Mouse (Mus musculus) inflammation-experienced regulatory T-cells, adult 6 months (primary cell): ENCODE data around the gene Mad2l1bp. TPM values are rescaled to one million over a fixed set of nuclear protein-coding genes. Genes with fewer than 3 reads are reported as not detected.
A peak's percentile ranks its signal among the peaks of the same experiment; 100 is the strongest.

Experiments
- ATAC-seq: one replicate; pipeline ENCODE4 v1.8.0; 2017
- polyA plus RNA-seq, 3 experiments: library from polyadenylated mRNA; unstranded; fragments of 100-300 nt; shearing (Covaris generic); gene quantifications; one replicate each; pipeline ENCODE4 v1.2.1; 2017

Mad2l1bp gene
- polyA plus RNA-seq, 3 experiments from 2014 or later: 47.3 to 55.4 (median 53.1) TPM

- ATAC-seq: no peak
Observed at GRCm38 (mm10) chr17:46154336-46154735, 983 bp upstream of the Mad2l1bp start.

GRCm38 (mm10) chr17:46143578-46144423 lies 9.6 kb downstream of the Mad2l1bp start, which contains the start of gene Rsph9:
Gene Rsph9 (minus strand): TSS chr17:46144216.
- ATAC-seq: peak; percentile 99

- ATAC-seq: no peak
Observed at GRCm38 (mm10) chr17:46139872-46140271, 13.5 kb downstream of the Mad2l1bp start.

DNA sequence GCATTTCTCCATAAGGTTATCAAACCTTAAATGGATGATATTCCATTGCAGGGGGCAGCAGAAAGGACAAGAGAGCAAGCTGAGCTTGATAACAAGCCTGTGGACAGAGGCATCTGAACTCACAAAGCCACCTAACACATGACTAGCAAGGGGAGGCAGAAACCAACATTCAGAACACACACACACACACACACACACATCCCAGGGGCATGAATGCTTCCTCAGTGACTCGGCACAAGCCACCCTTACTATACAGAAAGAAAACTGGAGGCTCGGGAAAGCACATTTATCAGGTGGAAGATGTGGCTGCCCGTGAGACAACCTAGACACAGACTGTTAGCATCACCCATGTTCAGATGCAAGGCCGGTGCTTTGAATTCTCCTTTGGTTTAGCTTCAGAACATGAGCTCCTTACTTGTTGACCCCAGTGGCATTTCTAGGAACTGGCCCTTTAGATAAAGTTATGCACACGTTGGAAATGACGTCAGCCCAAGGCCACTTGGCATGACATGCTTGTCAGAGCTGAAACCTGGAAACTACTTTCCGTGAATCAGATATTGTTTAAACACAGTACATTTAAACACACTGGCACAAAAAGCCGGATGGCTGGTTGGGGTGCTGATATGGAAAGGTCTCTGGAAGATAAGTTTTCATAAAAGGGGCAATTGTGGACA lies 14.7 kb downstream of the Mad2l1bp start:
- ATAC-seq: no peak

DNA sequence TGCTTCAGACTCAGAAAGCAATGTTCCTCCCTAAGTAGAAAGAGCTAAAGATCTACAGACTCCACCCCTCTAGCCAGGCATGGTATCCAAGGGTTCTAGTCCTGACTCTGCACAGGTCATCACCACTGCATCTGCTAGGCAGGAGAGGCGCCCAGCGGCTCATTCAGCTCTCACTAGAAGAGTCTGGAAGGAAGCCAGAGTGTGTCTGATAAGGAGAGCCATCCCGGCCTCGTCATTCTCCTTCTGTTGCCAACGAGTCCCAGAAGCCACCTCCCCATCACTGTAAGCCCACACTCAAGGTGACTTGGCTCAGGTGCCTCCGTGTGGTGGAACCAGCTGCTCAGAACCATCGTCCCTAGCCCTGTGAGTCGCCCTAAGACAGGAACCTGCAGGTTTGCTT lies 20.5 kb downstream of the Mad2l1bp start:
- ATAC-seq: no peak

DNA sequence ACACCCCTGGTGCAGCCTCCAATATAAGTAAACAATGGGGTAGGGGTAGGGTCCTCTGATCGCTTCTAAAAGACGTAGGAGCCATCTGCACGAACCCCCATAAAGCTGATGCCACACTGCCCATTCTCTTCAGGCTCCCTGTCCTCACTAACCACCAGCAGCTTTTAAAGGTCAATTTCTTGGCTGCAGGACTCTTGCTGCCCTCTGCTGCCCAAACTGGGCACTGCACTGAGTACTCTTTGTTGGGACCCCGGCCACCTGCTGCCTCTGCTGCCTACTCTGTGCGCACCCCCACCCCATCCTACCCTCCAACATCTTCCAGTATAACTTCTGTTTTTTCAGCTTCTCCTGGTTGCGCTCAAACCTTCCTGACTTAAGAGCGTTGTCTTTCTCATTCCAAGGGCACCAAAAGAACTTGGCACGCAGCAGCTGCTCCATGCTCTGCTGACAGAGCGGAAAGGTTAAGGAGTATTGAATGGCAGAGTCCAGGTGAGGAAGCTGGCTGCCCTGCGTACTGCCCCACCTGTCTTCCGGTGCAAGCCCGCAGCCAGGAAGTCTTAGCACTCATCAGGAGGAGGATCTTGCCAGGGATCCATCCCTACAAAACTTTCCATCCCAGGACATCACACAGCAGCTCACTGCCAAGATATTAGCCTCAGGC lies 21.2 kb downstream of the Mad2l1bp start:
- ATAC-seq: no peak

- no peak for ATAC-seq
Observed at GRCm38 (mm10) chr17:46129741-46130498, 23.4 kb downstream of the Mad2l1bp start.

- ATAC-seq: no peak
Observed at GRCm38 (mm10) chr17:46127814-46128493, 25.4 kb downstream of the Mad2l1bp start.

GRCm38 (mm10) chr17:46126608-46127007 lies 26.7 kb downstream of the Mad2l1bp start:
- ATAC-seq: no peak

GRCm38 (mm10) chr17:46123953-46124700 lies 29.2 kb downstream of the Mad2l1bp start:
- ATAC-seq: no peak

GRCm38 (mm10) chr17:46123285-46123684 lies 30.1 kb downstream of the Mad2l1bp start:
- ATAC-seq: no peak

GRCm38 (mm10) chr17:46122791-46123190 lies 30.6 kb downstream of the Mad2l1bp start:
- ATAC-seq: no peak

DNA sequence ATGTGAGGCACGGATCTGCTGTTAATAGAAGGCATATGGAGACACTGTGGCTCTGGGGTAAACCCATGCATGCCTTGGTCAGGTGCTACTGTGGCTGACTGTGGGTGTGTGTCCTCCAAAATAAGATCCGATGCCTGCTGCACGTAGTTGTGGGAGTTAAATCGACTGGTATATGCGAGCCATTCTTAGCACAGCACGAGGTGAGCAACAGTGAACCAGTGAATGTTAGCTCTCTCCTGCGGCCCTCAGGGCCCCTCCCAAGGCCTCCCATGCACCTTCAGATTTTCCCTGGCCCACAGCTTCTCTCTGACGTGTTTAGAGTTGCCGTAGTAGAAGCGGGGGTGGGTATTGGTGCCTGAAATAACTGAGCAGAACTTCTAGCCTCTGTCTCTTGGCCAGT lies 33.7 kb downstream of the Mad2l1bp start:
- no peak for ATAC-seq

DNA sequence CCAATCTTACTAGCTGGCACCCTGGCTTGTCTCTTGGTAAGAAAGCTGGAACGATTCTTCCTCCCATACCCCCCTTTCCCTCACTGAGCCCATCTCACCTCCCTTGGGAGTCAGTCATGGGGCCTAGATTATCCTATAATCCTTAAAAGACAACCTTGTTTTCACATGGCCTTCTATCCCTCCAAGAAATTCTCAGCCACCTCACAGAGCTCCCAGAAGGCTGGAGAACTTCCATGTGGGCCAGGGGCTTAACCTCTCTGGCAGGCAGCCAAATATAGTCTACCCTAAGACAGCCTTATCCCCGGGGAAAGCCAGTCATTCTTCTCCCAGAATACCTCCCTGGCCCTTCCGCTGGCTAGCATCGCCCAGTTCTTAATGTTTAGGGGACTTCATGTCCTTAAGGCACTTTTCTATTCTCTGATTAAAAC lies 34.9 kb downstream of the Mad2l1bp start:
- ATAC-seq: no peak

DNA sequence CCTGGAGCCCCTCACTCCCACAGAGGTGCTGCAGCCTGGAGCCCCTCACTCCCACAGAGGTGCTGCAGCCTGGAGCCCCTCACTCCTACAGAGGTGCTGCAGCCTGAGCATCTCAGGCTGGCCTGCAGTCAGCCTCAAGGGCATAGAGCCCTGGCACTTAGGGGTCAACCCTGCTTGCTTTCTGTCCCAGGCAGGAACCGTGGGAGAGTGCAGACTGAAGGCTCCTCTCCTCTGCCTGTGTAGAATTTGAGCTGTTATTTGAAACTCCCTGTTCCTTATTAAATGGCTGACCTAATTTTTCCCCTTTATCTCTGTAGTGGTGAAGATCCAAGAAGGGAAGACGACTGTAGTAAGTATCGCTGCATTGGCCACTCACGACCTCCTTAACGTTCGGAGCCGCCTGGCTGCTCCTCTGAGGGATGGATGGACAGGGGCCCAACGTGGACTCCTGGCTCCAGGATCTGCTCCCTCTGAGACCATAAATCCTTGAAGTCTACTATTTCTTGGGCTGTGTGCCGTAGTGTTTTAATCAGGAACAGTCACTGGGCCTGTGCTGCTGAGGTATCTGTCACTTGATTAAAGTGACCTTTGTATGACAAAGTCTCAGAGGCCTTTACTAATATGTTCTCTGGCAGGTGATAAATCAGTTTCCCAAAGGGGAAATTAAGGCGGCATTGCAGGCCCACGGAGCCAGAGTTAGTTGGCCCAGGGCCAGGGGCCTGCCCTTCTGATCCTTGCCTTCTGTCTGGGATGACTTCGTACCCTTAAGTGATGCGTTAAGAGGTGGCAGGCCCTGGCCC lies 35.5 kb downstream of the Mad2l1bp start:
- ATAC-seq: no peak

DNA sequence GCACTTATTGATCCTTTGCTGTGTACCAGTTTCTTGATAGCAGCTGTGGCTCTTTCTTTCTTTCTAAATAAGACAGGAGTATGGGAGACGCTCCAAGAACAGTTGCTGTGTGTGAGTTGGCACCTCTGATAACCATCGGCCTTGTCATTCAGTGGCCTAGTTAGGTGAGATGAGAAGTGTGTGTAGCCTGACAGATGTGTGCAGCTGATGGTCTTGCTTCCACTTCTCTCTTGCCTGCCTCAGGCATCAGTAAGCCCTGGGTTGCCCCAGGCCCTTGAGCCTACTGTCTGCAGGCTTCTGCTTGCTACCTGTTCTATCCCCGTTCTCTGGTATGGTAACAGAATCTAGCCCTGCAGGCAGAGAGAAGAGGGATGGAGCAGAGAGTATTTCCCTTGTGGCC lies 36.5 kb downstream of the Mad2l1bp start:
- no peak for ATAC-seq

GRCm38 (mm10) chr17:46116138-46116537 lies 37.2 kb downstream of the Mad2l1bp start:
- no peak for ATAC-seq

- ATAC-seq: no peak
Observed at GRCm38 (mm10) chr17:46115489-46115888, 37.9 kb downstream of the Mad2l1bp start.

DNA sequence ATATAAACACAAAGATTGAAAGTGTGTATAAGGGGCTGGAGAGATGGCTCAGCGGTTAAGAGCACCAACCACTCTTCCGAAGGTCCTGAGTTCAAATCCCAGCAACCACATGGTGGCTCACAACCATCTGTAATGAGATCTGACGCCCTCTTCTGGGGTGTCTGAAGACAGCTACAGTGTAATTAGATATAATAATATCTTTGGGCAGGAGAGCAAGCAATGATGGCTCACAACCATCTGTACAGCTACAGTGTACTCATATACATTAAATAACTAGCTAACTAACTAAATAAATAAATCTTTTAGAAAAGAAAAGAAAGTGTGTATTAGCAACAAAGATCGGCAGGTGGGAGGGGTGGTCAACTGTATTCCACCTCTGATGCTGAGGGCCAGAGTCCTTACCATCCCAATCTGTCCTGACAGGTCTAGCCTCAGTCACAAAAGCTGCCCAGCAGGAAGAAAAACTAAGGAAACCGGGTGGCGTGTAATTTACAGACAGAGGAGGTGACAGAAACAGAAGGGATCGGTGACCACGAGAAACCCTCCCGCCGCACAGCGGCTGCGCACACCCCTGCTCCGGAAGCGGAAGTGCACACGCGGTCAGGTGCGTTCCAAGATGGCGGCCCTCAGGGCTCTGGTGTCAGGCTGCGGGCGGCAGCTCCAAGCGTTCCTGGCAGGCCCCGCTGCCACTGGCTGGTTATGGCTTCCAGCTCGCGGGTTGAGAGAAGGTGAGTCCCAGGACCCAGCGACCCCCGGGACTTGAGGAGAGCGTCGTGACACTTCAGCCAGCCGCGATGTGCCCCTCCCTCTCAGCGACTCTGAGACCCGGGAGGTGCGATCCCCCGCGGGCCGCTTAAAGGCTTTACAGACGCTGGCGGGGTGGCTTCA lies 42.7 kb downstream of the Mad2l1bp start, which contains the start of gene Mrps18a:
Gene Mrps18a, plus strand, starts transcription at position 585 of the 888 bp plus-strand sequence.
- ATAC-seq: peak; percentile 100
